Mouse (Mus musculus) liver, embryonic 11.5 days (tissue): Measurements from ENCODE around the gene Sult6b2. TPM values are rescaled to one million over a fixed set of nuclear protein-coding genes. Genes with fewer than 3 reads are reported as not detected.

ENCODE experiments used
- ATAC-seq: fragments of 200-750 bp; cut with Nextera tagmentation; replicated peaks from 2 replicates; pipeline ENCODE4 v1.8.0; 2017; ENCODE audit warnings: moderate number of reproducible peaks, mild to moderate bottlenecking, moderate TSS enrichment, moderate library complexity; ENCODE audit not compliant: low FRiP score
- DNase-seq: peaks from one replicate; pipeline ENCODE4 v3.0.0-alpha.2; 2017; ENCODE audit warnings: low spot score
- H3K27ac ChIP-seq: fragments of 300-500 bp; sonication (generic); 2 replicates; pipeline ENCODE4 v1.5.1; 2014; ENCODE audit warnings: mild to moderate bottlenecking, low read depth, low read length, control low read depth
- H3K27me3 ChIP-seq: fragments of 300-500 bp; sonication (generic); replicated peaks from 2 replicates; pipeline ENCODE4 v1.6.1; 2014; ENCODE audit warnings: low read length, mixed read lengths; ENCODE audit not compliant: control insufficient read depth, insufficient read depth
- H3K36me3 ChIP-seq: fragments of 300-500 bp; sonication (generic); 2 replicates; pipeline ENCODE4 v1.6.1; 2014; ENCODE audit warnings: mild to moderate bottlenecking, low read length, moderate library complexity, mixed read lengths; ENCODE audit not compliant: control insufficient read depth, insufficient read depth
- H3K4me1 ChIP-seq: fragments of 300-500 bp; sonication (generic); replicated peaks from 2 replicates; pipeline ENCODE4 v1.6.1; 2014; ENCODE audit warnings: low read length, mixed read lengths; ENCODE audit not compliant: control insufficient read depth, insufficient read depth
- H3K4me2 ChIP-seq: fragments of 300-500 bp; sonication (generic); 2 replicates; pipeline ENCODE4 v1.6.1; 2014; ENCODE audit warnings: mild to moderate bottlenecking, control low read depth, moderate library complexity
- H3K4me3 ChIP-seq: fragments of 300-500 bp; sonication (generic); 2 replicates; pipeline ENCODE4 v1.5.1; 2014; ENCODE audit warnings: low read depth, low read length, control low read depth
- H3K9ac ChIP-seq: fragments of 300-500 bp; sonication (generic); 2 replicates; pipeline ENCODE4 v1.6.1; 2014; ENCODE audit warnings: low read depth, low read length, control low read depth
- H3K9me3 ChIP-seq: fragments of 300-500 bp; sonication (generic); 2 replicates; pipeline ENCODE4 v1.6.1; 2016; ENCODE audit warnings: low read length, inconsistent platforms, mixed read lengths; ENCODE audit not compliant: control insufficient read depth
- WGBS: fragments of 180-500 bp; shearing (Covaris S2); extraction: QIAGEN DNeasy Blood & Tissue Kit; methylation state at CpG from one replicate; pipeline ENCODE4 v1.1.7; 2014; 5-methylcytosine and 5-hydroxymethylcytosine counted together
- polyA plus RNA-seq: library from polyadenylated mRNA; unstranded; fragments of >200 nt; fragmentation: Nextera tagmentation; extraction: Ambion mirVana; gene quantifications from 2 replicates; pipeline ENCODE4 v1.2.1, GENCODE M21; 2014

The Sult6b2 gene
- polyA plus RNA-seq, 1 experiment from 2014 or later = 0.07 TPM

GRCm38 (mm10) chr6:142792241-142792968 is 11.9 kb downstream of the Sult6b2 start:
- Histone ChIP-seq H3K27ac (no peak overlapping the region), H3K4me1 (0 out of 2 replicates have a peak, but pooled peaks cover 2% of the 10 kb centered on the region), H3K9me3 (no peaks in the 10 kb centered on the region), H3K9ac (no peak overlapping the region), H3K27me3 (no peaks in the 10 kb centered on the region), H3K36me3 (no peaks in the 10 kb centered on the region), H3K4me3 (no peak overlapping the region), H3K4me2 (0 out of 2 replicates have a peak overlapping the region, but pooled peaks have one; percentile 23)
- ATAC-seq (no peak), DNase-seq (no peak)
- 37% methylated on average over 13 of the region's 13 CpGs for WGBS

DNA sequence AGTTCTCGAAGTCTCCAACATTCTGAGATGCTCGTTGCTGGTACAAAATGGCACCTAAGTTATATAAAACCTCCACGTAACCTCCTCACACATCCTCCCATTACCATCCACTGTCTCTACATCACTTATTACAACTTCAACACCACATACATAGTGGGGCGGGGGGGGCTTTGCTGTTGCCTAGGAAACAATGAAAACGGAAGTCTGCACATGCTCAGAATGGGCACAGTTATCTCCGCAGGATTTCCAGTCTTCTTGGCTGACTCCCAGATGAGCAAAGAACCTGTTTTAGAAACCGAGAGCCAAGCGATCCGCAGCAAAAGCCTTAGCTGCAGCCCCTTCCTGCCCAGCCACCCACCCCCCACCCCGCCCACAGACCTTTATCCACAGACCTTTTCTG is 14.6 kb downstream of the Sult6b2 start:
- Histone ChIP-seq H3K4me2 (no peak overlapping the region), H3K36me3 (no peaks in the 10 kb centered on the region), H3K9ac (no peak overlapping the region), H3K4me3 (no peak overlapping the region), H3K9me3 (no peaks in the 10 kb centered on the region), H3K27ac (no peak overlapping the region), H3K27me3 (no peaks in the 10 kb centered on the region), H3K4me1 (0 out of 2 replicates have a peak, but pooled peaks cover 2% of the 10 kb centered on the region)
- ATAC-seq = no peak
- 86% methylated on average over 10 of the region's 10 CpGs for WGBS
- no peak for DNase-seq

GRCm38 (mm10) chr6:142788042-142788987 is 16.0 kb downstream of the Sult6b2 start:
- no peak overlapping the region for H3K4me2 ChIP-seq
- DNase-seq (no peak), ATAC-seq (no peak)
- H3K9ac ChIP-seq = no peak overlapping the region
- H3K27ac ChIP-seq = no peak overlapping the region
- no peak overlapping the region for H3K4me3 ChIP-seq
- H3K4me1 ChIP-seq = 0 out of 2 replicates have a peak, but pooled peaks cover 2% of the 10 kb centered on the region
- no peaks in the 10 kb centered on the region for H3K36me3 ChIP-seq
- WGBS = 56% methylated on average over 18 of the region's 18 CpGs
- H3K9me3 ChIP-seq = no peaks in the 10 kb centered on the region
- H3K27me3 ChIP-seq = no peaks in the 10 kb centered on the region

DNA sequence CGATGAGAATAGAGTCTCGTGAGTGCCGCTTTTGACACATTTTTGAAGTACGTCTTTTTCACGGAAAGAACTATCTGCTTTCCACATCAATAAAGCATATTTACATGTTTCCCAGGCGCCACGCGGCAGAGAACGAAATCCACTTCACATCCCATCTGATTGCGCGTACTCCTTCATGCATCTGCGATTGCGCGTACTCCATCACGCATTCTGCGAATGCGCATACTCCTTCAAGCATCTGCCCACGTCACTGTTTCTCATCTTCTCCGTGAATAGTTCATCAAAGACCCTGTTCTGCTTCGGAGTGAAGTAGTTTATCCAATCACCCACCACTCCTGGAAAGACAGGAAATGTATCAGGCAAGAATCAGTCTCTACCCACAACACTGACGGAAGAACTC is 18.2 kb downstream of the Sult6b2 start:
- no peaks in the 10 kb centered on the region for H3K27me3 ChIP-seq
- H3K36me3 ChIP-seq = no peaks in the 10 kb centered on the region
- no peak overlapping the region for H3K4me2 ChIP-seq
- H3K9me3 ChIP-seq = no peaks in the 10 kb centered on the region
- H3K27ac ChIP-seq = no peak overlapping the region
- no peak for DNase-seq
- no peaks in the 10 kb centered on the region for H3K4me1 ChIP-seq
- no peak overlapping the region for H3K9ac ChIP-seq
- 85% methylated on average over 21 of the region's 21 CpGs for WGBS
- H3K4me3 ChIP-seq = no peak overlapping the region
- ATAC-seq = no peak

DNA sequence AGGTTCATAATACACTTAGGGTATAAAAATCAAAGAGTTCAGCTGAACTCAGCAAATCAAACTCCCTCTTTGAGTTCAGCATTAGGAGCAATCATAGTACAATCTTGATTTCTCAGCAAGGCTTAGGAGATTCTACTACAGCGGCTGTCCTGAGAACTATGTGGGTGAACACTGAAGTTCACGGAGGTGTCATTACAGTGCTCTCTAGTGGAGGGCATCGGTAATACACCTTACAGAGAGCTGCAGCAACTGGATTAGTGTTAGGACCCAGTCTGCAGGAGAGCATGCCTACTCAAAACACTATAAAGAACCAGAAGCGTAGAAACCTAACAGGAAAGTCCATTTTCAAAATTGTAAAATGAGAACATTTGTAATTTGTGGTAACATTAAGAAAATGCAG is 19.0 kb downstream of the Sult6b2 start:
- H3K27ac ChIP-seq = no peak overlapping the region
- no peak for DNase-seq
- 28% methylated on average over 4 of the region's 4 CpGs for WGBS

GRCm38 (mm10) chr6:142781286-142781685 is 23.0 kb downstream of the Sult6b2 start:
- no peaks in the 10 kb centered on the region for H3K36me3 ChIP-seq
- WGBS = 75% methylated on average over 7 of the region's 7 CpGs
- H3K4me1 ChIP-seq = peaks cover 10% of the 10 kb centered on the region
- H3K9ac ChIP-seq = no peak overlapping the region
- H3K9me3 ChIP-seq = no peaks in the 10 kb centered on the region
- H3K4me3 ChIP-seq = no peak overlapping the region
- no peak overlapping the region for H3K27ac ChIP-seq
- no peaks in the 10 kb centered on the region for H3K27me3 ChIP-seq
- ATAC-seq (no peak), DNase-seq (no peak)
- H3K4me2 ChIP-seq = no peak overlapping the region

More for the DNA sequence above, 19.0 kb downstream of the Sult6b2 start:
- Histone ChIP-seq H3K27me3 (no peaks in the 10 kb centered on the region), H3K36me3 (no peaks in the 10 kb centered on the region), H3K4me3 (no peak overlapping the region), H3K4me2 (no peak overlapping the region), H3K4me1 (no peaks in the 10 kb centered on the region), H3K9me3 (no peaks in the 10 kb centered on the region), H3K9ac (no peak overlapping the region)
- ATAC-seq = 0 out of 2 replicates have a peak, but pooled peaks have one; percentile 22

- no peaks in the 10 kb centered on the region for H3K9me3 ChIP-seq
- no peaks in the 10 kb centered on the region for H3K36me3 ChIP-seq
- H3K27ac ChIP-seq = no peak overlapping the region
- no peak overlapping the region for H3K9ac ChIP-seq
- DNase-seq (no peak), ATAC-seq (no peak)
- H3K4me3 ChIP-seq = no peak overlapping the region
- H3K4me1 ChIP-seq = peaks cover 15% of the 10 kb centered on the region
- H3K27me3 ChIP-seq = no peaks in the 10 kb centered on the region
- H3K4me2 ChIP-seq = no peak overlapping the region
- WGBS = 79% methylated on average over 4 of the region's 4 CpGs
Measured at GRCm38 (mm10) chr6:142780574-142781033, 23.7 kb downstream of the Sult6b2 start.

GRCm38 (mm10) chr6:142779812-142780573 is 24.3 kb downstream of the Sult6b2 start:
- WGBS = 62% methylated on average over 14 of the region's 14 CpGs

More at GRCm38 (mm10) chr6:142779812-142780573, 24.3 kb downstream of the Sult6b2 start:
- no peak overlapping the region for H3K4me3 ChIP-seq
- ATAC-seq (no peak), DNase-seq (no peak)
- H3K27me3 ChIP-seq = no peaks in the 10 kb centered on the region
- no peak overlapping the region for H3K27ac ChIP-seq
- H3K4me2 ChIP-seq = no peak overlapping the region
- H3K9ac ChIP-seq = no peak overlapping the region
- peaks cover 16% of the 10 kb centered on the region for H3K4me1 ChIP-seq
- H3K9me3 ChIP-seq = no peaks in the 10 kb centered on the region
- no peaks in the 10 kb centered on the region; the same call in 1 of the 2 replicates for H3K36me3 ChIP-seq
